Mouse (Mus musculus) MEL (cell line): ENCODE data around the gene Slc23a2. TPM values are rescaled to one million over a fixed set of nuclear protein-coding genes. Genes with fewer than 3 reads are reported as not detected.

Source experiments
- DNase-seq: peaks from one replicate; pipeline ENCODE4 v3.0.0; 2011; ENCODE audit warnings: low read depth, low spot score
- H3K27ac ChIP-seq: 2 replicates; pipeline ENCODE4 v1.5.1; 2012; ENCODE audit warnings: low read depth, mild to moderate bottlenecking, control low read depth, low read length, moderate library complexity; ENCODE audit not compliant: control insufficient read depth
- H3K27me3 ChIP-seq, 2 experiments: fragments of 150-350 bp in 1 of 2; sonication (generic) in 1 of 2; 2 replicates each; pipeline ENCODE4 v1.6.1; 2012; ENCODE audit warnings: low read length in 2 of 2, mild to moderate bottlenecking in 2 of 2, improper control_type of control experiment in 1 of 2, moderate library complexity in 1 of 2; ENCODE audit not compliant: insufficient read depth in 2 of 2, control insufficient read depth in 1 of 2
- H3K36me3 ChIP-seq, 2 experiments: 2 replicates each; pipeline ENCODE4 v1.6.1; 2012 to 2014; ENCODE audit warnings: low read length in 2 of 2, improper control_type of control experiment in 1 of 2, inconsistent platforms in 1 of 2, mild to moderate bottlenecking in 1 of 2; ENCODE audit not compliant: insufficient read depth in 2 of 2, control insufficient read depth in 1 of 2
- H3K4me1 ChIP-seq, 2 experiments: fragments of 150-350 bp in 1 of 2; sonication (generic) in 1 of 2; 2 replicates each; pipeline ENCODE4 v1.6.1; 2012; ENCODE audit warnings: low read length in 2 of 2, improper control_type of control experiment in 1 of 2, mild to moderate bottlenecking in 1 of 2; ENCODE audit not compliant: insufficient read depth in 2 of 2, control insufficient read depth in 1 of 2
- H3K4me3 ChIP-seq, 2 experiments: fragments of 150-350 bp in 1 of 2; sonication (generic) in 1 of 2; 2 replicates each; pipeline ENCODE4 v1.5.1; 2012; ENCODE audit warnings: low read depth in 2 of 2, low read length in 2 of 2, mild to moderate bottlenecking in 2 of 2, moderate library complexity in 2 of 2, control low read depth in 1 of 2, improper control_type of control experiment in 1 of 2; ENCODE audit not compliant: control insufficient read depth in 1 of 2, insufficient read depth in 1 of 2
- H3K79me2 ChIP-seq: 2 replicates; pipeline ENCODE4 v1.6.1; 2012; ENCODE audit warnings: mild to moderate bottlenecking, low read length, moderate library complexity; ENCODE audit not compliant: control insufficient read depth, poor library complexity, insufficient read depth
- H3K9ac ChIP-seq: 2 replicates; pipeline ENCODE4 v1.6.1; 2012; ENCODE audit warnings: low read depth, mild to moderate bottlenecking, control low read depth, low read length, moderate library complexity; ENCODE audit not compliant: control insufficient read depth, poor library complexity, severe bottlenecking
- H3K9me3 ChIP-seq: fragments of 150-350 bp; sonication (generic); replicated peaks from 2 replicates; pipeline ENCODE4 v1.6.1; 2012; ENCODE audit warnings: mild to moderate bottlenecking, low read length, improper control_type of control experiment, moderate library complexity; ENCODE audit not compliant: insufficient read depth
- BHLHE40 ChIP-seq: IDR thresholded peaks from 2 replicates; pipeline ENCODE4 v1.6.1; 2012; ENCODE audit warnings: low read depth, mild to moderate bottlenecking, inconsistent platforms, low read length, improper control_type of control experiment, borderline replicate concordance
- CHD1 ChIP-seq: IDR thresholded peaks from 2 replicates; pipeline ENCODE4 v1.6.1; 2012; ENCODE audit warnings: low read depth, mild to moderate bottlenecking, inconsistent platforms, low read length, improper control_type of control experiment
- E2F4 ChIP-seq: IDR thresholded peaks from 2 replicates; pipeline ENCODE4 v1.6.1; 2011; ENCODE audit warnings: low read depth, low read length, improper control_type of control experiment, borderline replicate concordance
- EP300 ChIP-seq, 2 experiments: IDR thresholded peaks; 2 replicates each; pipeline ENCODE4 v1.6.1; 2011; ENCODE audit warnings: improper control_type of control experiment in 2 of 2, low read length in 2 of 2, low read depth in 1 of 2, mild to moderate bottlenecking in 1 of 2
- GATA1 ChIP-seq: IDR thresholded peaks from 2 replicates; pipeline ENCODE4 v1.6.1; 2011; ENCODE audit warnings: low read depth, low read length, improper control_type of control experiment
- HCFC1 ChIP-seq: IDR thresholded peaks from 2 replicates; pipeline ENCODE4 v1.6.1; 2012; ENCODE audit warnings: low read depth, mild to moderate bottlenecking, inconsistent platforms, low read length, improper control_type of control experiment, moderate library complexity
- KAT2A ChIP-seq: conservative IDR thresholded peaks from 2 replicates; pipeline ENCODE4 v1.6.1; 2012; ENCODE audit warnings: low read depth, low read length, improper control_type of control experiment, inconsistent platforms
- MAFK ChIP-seq: IDR thresholded peaks from 2 replicates; pipeline ENCODE4 v1.6.1; 2011; ENCODE audit warnings: low read depth, mild to moderate bottlenecking, low read length, improper control_type of control experiment, borderline replicate concordance
- MAZ ChIP-seq: IDR thresholded peaks from 2 replicates; pipeline ENCODE4 v1.6.1; 2012; ENCODE audit warnings: low read depth, mild to moderate bottlenecking, inconsistent platforms, low read length, improper control_type of control experiment
- MYC ChIP-seq: IDR thresholded peaks from 2 replicates; pipeline ENCODE4 v1.6.1; 2011; ENCODE audit warnings: low read depth, mild to moderate bottlenecking, low read length, improper control_type of control experiment, moderate library complexity
- NELFE ChIP-seq: IDR thresholded peaks from 2 replicates; pipeline ENCODE4 v1.6.1; 2011; ENCODE audit warnings: low read depth, low read length, improper control_type of control experiment
- NRF1 ChIP-seq: IDR thresholded peaks from 2 replicates; pipeline ENCODE4 v1.6.1; 2014; ENCODE audit warnings: low read depth, mild to moderate bottlenecking, inconsistent platforms, low read length, improper control_type of control experiment, moderate library complexity; ENCODE audit not compliant: poor library complexity, insufficient read depth, severe bottlenecking
- RCOR1 ChIP-seq: IDR thresholded peaks from 2 replicates; pipeline ENCODE4 v1.6.1; 2012; ENCODE audit warnings: low read depth, mild to moderate bottlenecking, inconsistent platforms, low read length, improper control_type of control experiment
- TBP ChIP-seq: IDR thresholded peaks from 2 replicates; pipeline ENCODE4 v1.8.0; 2011; ENCODE audit warnings: low read depth, low read length, improper control_type of control experiment
- UBTF ChIP-seq: IDR thresholded peaks from 2 replicates; pipeline ENCODE4 v1.6.1; 2012; ENCODE audit warnings: low read depth, mild to moderate bottlenecking, inconsistent platforms, low read length, improper control_type of control experiment, moderate library complexity, borderline replicate concordance; ENCODE audit not compliant: insufficient read depth
- USF1 ChIP-seq: IDR thresholded peaks from 2 replicates; pipeline ENCODE4 v1.6.1; 2014; ENCODE audit warnings: low read depth, mild to moderate bottlenecking, inconsistent platforms, low read length, improper control_type of control experiment, moderate library complexity
- USF2 ChIP-seq, 2 experiments: IDR thresholded peaks; 2 replicates each; pipeline ENCODE4 v1.6.1; 2011 to 2012; ENCODE audit warnings: improper control_type of control experiment in 2 of 2, low read length in 2 of 2, borderline replicate concordance in 1 of 2, inconsistent platforms in 1 of 2, low read depth in 1 of 2, mild to moderate bottlenecking in 1 of 2; ENCODE audit not compliant: insufficient read depth in 1 of 2
- ZC3H11A ChIP-seq: IDR thresholded peaks from 2 replicates; pipeline ENCODE4 v1.6.1; 2012; ENCODE audit warnings: low read depth, mild to moderate bottlenecking, inconsistent platforms, low read length, improper control_type of control experiment
- ZNF384 ChIP-seq: IDR thresholded peaks from 2 replicates; pipeline ENCODE4 v1.6.1; 2012; ENCODE audit warnings: low read depth, mild to moderate bottlenecking, inconsistent platforms, low read length, improper control_type of control experiment
- polyA plus RNA-seq, 2 experiments: library from polyadenylated mRNA; stranded (reverse) in 1 of 2; unstranded in 1 of 2; fragments of >175 nt in 1 of 2; fragments of >200 nt in 1 of 2; gene quantifications; 2 replicates each; pipeline versions ENCODE4 v1.2.1 to v1.2.4; 2012; ENCODE audit warnings: low replicate concordance in 2 of 2, low read depth in 1 of 2; ENCODE audit not compliant: insufficient read length in 2 of 2, insufficient read depth in 1 of 2, missing spikeins in 1 of 2
- total RNA-seq: library from RNA; depleted of rRNA; stranded (reverse); fragments of 300-350 nt; gene quantifications from 2 replicates; pipeline ENCODE4 v1.2.3, GENCODE M21; 2012

Slc23a2 gene
- total and polyA plus RNA-seq, 3 experiments: 7.9 to 10.3 TPM; not detected in 1

DNA sequence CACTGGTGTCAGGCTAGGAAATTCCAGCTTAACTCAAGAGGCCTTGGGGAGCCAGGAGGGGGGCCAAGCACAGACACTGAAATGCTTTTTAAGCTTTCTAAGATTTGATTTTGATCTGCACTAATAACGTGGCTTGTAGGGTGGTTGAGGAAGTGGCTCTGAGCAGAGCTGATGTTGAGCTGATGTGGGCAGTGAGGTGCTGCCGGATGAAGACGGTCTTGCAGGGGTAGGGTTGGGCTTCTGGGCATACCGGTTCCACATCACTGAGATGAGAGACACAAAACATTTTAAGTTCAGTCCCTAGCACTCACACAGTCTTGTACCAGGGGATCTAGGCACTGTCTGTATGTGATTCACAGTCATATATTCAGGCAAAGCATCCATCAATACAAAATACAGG is 46.5 kb downstream of the Slc23a2 start:
- Histone ChIP-seq H3K79me2 (no peaks in the 10 kb centered on the region), H3K4me3 (no peak overlapping the region), H3K27ac (no peak overlapping the region), H3K9ac (no peak overlapping the region), H3K27me3 (no peaks in the 10 kb centered on the region), H3K9me3 (no peaks in the 10 kb centered on the region), H3K4me1 (peaks cover 5 to 19% of the 10 kb centered on the region in 2 experiments; a peak in 2 of 4 replicates), H3K36me3 (peaks cover 0 to 13% of the 10 kb centered on the region in 2 experiments; a peak in 3 of 4 replicates)
- TF ChIP-seq EP300 (IDR thresholded peaks at IDR 0.05; ENCODE audit: low read depth in 1 of 2, low read length in 2 of 2) (no peak), RCOR1 (no peak), ZNF384 (no peak), KAT2A (no peak)
- no peak for DNase-seq

- H3K4me1 ChIP-seq: peaks cover 7 to 21% of the 10 kb centered on the region in 2 experiments; a peak in 2 of 4 replicates
- H3K79me2 ChIP-seq: no peaks in the 10 kb centered on the region
- no peaks in the 10 kb centered on the region for H3K27me3 ChIP-seq
- no peak overlapping the region for H3K27ac ChIP-seq
- TF ChIP-seq E2F4 (no peak), MAFK (peak; percentile 86; the same call in 1 of the 2 replicates), GATA1 (no peak)
- no peaks in the 10 kb centered on the region for H3K9me3 ChIP-seq
- H3K9ac ChIP-seq: no peak overlapping the region
- no peak for DNase-seq
- H3K36me3 ChIP-seq: peaks cover 0 to 15% of the 10 kb centered on the region in 2 experiments; a peak in 3 of 4 replicates
- H3K4me3 ChIP-seq: no peak overlapping the region
Observed at GRCm38 (mm10) chr2:132096582-132096981, 48.3 kb downstream of the Slc23a2 start.

DNA sequence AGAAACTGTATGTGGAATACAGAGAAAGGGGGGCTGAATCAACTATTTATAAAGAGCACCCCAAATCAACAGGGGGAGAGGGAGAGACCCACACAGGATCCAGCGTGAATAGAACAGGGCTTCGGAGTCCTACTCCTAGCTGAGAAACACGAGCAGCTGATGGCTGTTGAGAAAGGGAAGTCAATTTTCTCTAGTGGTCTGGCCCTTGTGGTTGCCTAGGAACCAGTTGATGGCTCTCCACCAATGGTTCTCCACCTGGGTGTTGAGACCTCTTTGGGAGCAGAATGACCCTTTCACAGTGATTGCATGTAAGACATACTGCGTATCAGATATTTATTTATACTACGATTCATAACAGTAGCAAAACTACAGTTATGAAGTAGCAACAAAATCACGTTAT is 49.1 kb downstream of the Slc23a2 start:
- peak; percentile 36 for DNase-seq
- Histone ChIP-seq H3K36me3 (peaks cover 0 to 15% of the 10 kb centered on the region in 2 experiments; a peak in 3 of 4 replicates), H3K79me2 (no peaks in the 10 kb centered on the region), H3K9ac (no peak overlapping the region), H3K4me1 (peaks cover 7 to 21% of the 10 kb centered on the region in 2 experiments; a peak in 2 of 4 replicates), H3K27me3 (no peaks in the 10 kb centered on the region), H3K4me3 (no peak overlapping the region), H3K9me3 (no peaks in the 10 kb centered on the region), H3K27ac (no peak overlapping the region)
- TF ChIP-seq ZC3H11A (no peak), HCFC1 (no peak), KAT2A (no peak), NELFE (no peak), UBTF (no peak), MYC (no peak), BHLHE40 (no peak), USF1 (no peak), MAZ (no peak), TBP (no peak), MAFK (no peak), NRF1 (no peak), CHD1 (no peak), USF2 (IDR thresholded peaks at IDR 0.05; ENCODE audit: borderline replicate concordance in 1 of 2, insufficient read depth in 1 of 2, low read depth in 1 of 2, low read length in 2 of 2) (no peak), GATA1 (no peak)
